Mouse (Mus musculus) hematopoietic stem cell, adult 5-6 weeks (primary cell): ENCODE measurements around the gene Igsf21. TPM values are rescaled to one million over a fixed set of nuclear protein-coding genes. Genes with fewer than 3 reads are reported as not detected.

Experiments
- ATAC-seq, 2 experiments: fragments of 125-278 bp in 1 of 2; replicated peaks in 1 of 2; 2 replicates each; pipeline ENCODE4 v1.8.0; 2016 to 2017; ENCODE audit warnings: inconsistent platforms in 2 of 2, mild to moderate bottlenecking in 2 of 2, moderate number of reproducible peaks in 2 of 2, low read depth in 1 of 2, moderate TSS enrichment in 1 of 2; ENCODE audit not compliant: low FRiP score in 2 of 2, poor library complexity in 2 of 2, severe bottlenecking in 2 of 2, insufficient read depth in 1 of 2, low TSS enrichment in 1 of 2
- total RNA-seq: library from RNA; stranded (forward); fragments of 172-1452, 232-1000 nt; gene quantifications from 2 replicates; pipeline ENCODE4 v1.2.3, GENCODE M21; 2017

Igsf21 gene
- total RNA-seq, 1 experiment from 2014 or later, result not detected

DNA sequence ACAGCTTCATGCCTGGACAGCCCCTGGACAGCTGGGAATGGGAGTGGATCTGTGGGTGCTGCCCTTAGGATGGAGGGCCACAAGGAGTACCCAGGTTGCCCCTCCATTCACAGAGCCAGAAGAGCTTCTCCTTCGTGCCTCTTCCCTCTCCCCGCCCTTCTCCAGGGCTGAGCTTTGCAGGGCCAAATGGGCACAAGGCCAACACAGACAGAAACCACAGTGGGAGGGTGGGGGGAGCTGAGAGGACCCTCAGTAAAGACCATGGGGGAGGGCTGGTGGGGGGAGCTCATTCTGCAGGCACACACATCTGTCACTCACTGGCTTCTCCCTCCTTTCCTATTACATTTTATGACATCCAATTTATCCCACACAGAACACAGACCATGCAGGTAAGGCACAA, 151.7 kb downstream of the Igsf21 start:
- ATAC-seq, result no peak

GRCm38 (mm10) chr4:140092367-140092766, 154.2 kb downstream of the Igsf21 start:
- no peak for ATAC-seq

GRCm38 (mm10) chr4:140091693-140092092, 154.9 kb downstream of the Igsf21 start:
- ATAC-seq, result no peak

DNA sequence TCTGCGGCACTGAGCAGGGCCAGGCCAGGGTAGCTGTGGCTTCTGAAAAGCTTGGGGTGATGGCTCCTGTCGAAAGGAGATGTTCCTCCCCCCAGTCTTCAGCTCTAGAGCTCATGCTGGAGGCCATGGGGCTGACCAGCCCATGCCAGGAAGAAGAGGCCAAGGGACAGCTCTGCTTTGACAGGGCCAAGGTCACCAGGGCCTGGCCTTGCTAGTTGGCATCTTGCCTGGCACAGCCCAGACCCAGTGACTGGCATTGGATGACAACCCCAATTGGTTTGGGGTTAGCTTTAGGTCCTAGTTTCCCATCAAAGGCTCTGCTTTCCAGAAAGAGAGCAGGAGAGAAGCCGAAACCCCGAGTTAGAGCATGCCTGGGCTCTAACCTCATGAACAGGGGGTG, 156.9 kb downstream of the Igsf21 start:
- ATAC-seq, result no peak

GRCm38 (mm10) chr4:140088711-140089440, 157.7 kb downstream of the Igsf21 start:
- ATAC-seq, result no peak

- no peak for ATAC-seq
Observed at GRCm38 (mm10) chr4:140086192-140086591, 160.4 kb downstream of the Igsf21 start.

DNA sequence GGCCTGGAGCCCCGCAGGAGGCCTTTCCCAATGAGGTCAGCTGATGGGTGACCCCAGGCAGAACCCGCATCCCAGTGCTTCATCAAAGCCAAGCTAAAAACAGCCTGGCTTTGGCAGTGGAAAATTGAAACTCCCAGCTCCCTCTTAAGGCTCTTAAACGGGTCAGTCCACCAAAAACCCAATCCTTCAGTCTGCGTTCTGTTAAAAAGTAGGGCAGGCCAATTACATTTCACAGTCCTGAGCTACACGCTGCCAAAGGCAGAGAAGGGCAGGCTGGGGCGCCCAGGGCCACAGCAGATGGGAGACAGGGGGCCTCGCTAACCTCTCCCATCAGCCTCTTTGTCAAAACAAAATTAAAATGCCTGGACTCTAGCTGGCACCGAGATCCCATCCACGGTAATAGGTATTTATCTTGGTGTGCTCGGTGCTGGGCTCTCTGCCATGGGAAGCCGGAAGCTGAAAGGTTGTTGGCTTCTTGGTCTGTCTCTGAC, 162.0 kb downstream of the Igsf21 start:
- no peak for ATAC-seq

- ATAC-seq, result no peak
Observed at GRCm38 (mm10) chr4:140084064-140084463, 162.5 kb downstream of the Igsf21 start.

DNA sequence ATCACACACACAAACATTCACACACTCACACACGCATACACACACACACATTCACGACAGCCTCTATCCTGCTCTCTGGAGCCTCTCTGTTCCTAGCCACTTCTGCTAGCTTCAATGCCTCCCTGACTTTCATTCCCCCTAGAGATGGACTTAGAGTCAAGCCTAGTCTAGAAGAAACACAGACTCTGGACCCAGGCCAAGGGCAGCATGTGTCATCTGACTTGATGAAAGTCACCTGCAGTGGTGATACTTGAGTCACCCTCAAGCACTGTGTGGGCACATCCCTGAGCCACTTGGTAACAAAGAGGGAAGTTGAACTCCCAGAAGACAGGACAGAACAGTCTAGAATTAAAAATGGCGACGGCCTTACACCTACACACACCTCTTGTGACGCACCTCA, 168.2 kb downstream of the Igsf21 start:
- ATAC-seq, result no peak

DNA sequence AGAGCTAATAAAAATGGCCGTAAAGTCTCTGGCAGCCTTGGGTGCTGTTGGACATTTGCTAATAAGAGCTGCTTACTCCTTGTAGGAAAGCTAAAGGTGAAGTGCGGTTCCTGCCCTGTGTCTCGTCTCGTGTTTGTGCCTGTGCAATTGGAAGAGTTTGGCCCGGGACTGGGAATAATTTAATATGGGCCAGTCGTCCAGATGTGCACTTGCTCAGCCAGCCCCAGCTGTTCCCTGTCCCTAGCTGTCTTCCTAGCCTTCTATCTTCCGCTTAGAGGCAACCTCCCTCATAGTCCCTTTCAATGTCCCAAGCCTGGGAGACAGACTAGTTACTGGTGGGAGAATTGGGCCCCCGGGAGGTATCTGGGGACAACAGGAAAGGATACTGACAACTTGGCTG, 169.0 kb downstream of the Igsf21 start:
- no peak for ATAC-seq

DNA sequence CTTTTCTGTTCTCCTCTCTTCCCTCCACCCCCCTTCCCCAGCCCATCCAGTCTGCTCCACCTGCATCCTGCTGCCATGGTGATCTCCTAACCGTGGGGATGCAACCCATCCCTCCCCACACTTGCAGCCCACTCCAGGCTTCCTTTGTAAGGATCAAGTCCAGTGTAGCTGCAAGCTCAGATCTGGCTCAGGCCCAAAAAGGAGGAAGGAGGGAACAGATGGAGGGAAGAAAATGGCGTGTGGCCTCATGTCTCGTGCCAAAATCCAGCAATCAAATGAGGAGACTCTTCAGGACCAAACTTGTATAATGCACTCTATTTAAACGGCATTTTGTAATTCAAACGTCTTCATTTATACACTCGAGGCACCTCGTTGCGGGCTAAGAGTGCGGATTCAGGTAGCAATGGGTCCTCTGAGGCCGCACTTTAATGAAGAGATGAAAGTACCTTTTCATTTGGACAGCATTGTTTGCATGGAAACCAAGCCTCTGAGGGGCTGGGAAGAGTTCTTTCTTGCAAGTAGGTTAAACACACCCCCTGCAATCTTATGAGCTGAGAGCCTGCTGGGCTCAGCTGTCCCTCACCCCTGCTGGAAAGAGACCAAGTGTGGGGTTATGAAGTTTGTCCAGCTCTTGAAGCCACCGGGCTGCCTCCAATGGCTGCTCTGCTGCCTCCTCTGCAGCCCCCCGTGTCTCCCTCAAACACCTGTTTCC, 169.6 kb downstream of the Igsf21 start:
- no peak for ATAC-seq

DNA sequence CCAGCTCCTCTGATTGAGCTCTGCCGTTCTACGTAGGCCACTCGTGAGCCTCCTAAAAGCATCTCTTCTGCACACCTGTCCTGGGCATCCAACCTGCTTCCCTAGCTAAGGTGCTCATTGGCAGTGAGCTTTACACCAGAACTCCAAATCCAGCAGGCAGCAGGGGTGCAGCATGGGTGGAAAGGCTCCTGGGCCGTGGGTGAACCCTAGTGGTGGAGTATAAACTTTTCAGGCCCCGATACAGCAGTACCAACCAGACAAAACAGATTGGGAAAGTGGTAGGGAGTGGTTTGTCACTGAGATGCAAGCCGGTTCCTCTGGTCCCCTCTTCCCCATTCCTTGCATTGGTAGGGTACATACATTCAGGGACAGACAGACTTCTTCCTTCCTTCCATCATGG, 170.2 kb downstream of the Igsf21 start:
- no peak for ATAC-seq

GRCm38 (mm10) chr4:140071047-140071446, 175.5 kb downstream of the Igsf21 start:
- ATAC-seq, result no peak

DNA sequence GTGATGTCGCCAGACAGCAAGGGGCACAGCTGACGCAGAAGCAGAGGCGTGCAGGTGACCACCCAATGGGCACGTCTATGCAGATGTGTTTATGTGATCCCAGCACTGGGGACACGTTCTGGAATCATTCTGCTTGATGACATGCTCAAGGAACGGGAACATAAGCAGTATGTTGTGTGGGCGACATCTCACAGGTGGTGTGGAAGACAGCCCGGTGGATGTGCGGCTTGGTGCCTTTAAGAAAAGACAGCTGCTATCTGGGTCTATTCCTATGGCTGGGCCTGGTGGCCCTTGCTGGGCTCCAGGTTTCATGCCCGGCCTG, 176.3 kb downstream of the Igsf21 start:
- no peak for ATAC-seq

- no peak for ATAC-seq
Observed at GRCm38 (mm10) chr4:140069563-140070330, 176.8 kb downstream of the Igsf21 start.

- no peak for ATAC-seq
Observed at GRCm38 (mm10) chr4:140068468-140068867, 178.1 kb downstream of the Igsf21 start.

- ATAC-seq, result no peak
Observed at GRCm38 (mm10) chr4:140066011-140066410, 180.6 kb downstream of the Igsf21 start.

- ATAC-seq, result no peak
Observed at GRCm38 (mm10) chr4:140063153-140063671, 183.4 kb downstream of the Igsf21 start.
